Mouse (Mus musculus): ENCODE results near the gene Cldn34b4.

Cldn34b4 gene

GRCm38 (mm10) chrX:76393050-76393449 lies at the start of gene Cldn34b4:
Cldn34b4 (plus strand) TSS chrX:76393350.
- DNase-seq (ENCODE audit: low spot score) = no peak

Measured in yolk sac, embryonic 10.5 days (tissue).